Mouse (Mus musculus): Measurements from ENCODE around the gene Plscr1.

Gene Plscr1

DNA sequence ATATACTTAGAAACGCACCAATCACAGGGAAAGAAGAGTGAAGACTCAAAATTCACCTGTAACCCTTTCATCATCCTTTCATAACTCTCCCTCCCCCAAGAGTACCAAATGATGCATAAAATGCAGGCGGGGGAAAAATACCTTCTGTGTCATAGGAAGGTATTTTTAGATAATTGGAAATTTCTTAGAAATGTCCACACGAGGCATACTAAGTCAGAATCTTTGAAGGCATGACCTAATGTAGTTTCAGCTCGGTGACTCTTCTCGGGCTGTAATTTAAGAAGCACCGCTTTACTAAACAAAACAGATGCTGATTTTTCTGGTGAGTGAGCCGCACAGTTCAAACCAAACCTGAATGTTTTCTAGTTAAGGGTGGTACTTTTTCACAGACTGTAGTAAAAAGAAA is at the start of gene Plscr1:
Gene Plscr1 (plus strand): TSS at position 304 of the 406 bp plus-strand sequence.
- peak; percentile 8 for DNase-seq (ENCODE audit: low read depth, low spot score)

DNA sequence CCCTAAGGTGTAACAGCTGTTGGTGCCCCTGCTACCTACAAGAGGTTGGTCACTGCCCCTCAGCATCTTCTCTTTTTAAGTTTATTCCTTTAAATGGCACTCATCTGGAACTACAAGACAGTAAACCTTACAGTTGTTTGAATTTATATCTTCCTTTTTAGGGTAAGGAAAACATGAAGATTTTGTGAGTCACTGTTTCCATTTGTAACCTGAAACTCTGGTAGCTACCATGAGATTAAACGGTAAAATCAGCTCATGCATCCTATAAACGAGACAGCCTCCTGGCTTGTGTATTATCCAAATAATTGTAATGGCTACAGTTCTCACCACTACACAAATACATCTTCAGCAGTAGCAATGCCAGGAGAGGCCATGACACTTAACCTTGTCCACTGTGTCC is 45.2 kb upstream of the Plscr1 start:
- DNase-seq (ENCODE audit: low read depth, low spot score): peak; percentile 23

DNA sequence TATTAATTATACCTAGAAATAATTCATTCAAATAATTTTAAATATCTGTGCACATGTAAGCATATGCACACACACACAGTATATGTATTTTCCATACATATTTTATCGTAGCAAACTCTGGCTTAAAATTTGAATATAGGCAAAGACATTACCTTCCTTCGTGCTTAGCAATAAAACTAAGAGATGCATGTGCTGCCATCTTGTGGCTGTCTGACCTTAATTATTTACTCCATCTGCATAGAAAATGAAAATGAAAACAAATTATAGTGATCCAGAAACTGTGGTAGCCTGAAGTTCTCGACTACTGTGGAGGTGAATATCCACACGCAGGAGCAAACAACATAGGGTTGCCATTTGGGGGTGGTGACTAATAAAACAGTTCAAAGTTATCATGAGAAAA is 42.2 kb upstream of the Plscr1 start:
- peak; percentile 24 for DNase-seq (ENCODE audit: low read depth, low spot score)

DNA sequence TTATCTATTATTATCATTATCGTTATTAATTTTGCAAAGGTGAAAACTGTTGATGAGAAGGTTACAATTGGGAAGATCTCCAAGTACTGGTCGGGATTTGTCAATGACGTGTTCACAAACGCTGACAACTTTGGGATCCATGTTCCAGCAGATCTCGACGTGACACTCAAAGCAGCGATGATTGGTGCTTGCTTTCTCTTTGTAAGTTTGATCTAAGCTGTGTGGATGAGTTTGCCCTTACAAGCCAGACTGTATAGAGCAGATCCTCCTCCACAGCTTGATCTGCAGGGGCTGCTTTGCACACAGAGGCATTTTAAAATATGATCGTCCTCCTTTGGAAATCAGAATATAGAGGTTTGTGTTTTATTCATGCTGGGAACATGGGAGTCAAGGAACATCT is 41.8 kb upstream of the Plscr1 start:
- no peak for DNase-seq (ENCODE audit: low read depth, low spot score)

DNA sequence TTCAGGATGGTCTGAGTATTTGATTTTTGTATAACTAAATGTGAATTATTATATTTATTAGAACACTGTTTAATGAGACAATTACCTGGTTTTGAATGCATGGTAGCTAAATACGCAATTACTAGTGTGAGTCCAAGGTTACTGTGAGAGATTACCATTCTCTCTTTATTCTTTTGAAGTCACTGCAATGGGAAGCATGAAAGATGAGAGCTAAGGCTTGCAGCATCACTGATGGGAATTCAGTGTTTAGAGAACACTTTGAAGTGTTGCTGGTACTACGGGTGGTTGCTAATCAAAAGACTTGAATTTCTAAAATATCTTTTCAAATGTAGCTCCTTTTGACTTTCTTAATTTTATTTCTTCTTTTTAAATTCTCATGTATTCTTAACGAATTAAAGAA is 39.7 kb upstream of the Plscr1 start:
- no peak for DNase-seq (ENCODE audit: low read depth, low spot score)

DNA sequence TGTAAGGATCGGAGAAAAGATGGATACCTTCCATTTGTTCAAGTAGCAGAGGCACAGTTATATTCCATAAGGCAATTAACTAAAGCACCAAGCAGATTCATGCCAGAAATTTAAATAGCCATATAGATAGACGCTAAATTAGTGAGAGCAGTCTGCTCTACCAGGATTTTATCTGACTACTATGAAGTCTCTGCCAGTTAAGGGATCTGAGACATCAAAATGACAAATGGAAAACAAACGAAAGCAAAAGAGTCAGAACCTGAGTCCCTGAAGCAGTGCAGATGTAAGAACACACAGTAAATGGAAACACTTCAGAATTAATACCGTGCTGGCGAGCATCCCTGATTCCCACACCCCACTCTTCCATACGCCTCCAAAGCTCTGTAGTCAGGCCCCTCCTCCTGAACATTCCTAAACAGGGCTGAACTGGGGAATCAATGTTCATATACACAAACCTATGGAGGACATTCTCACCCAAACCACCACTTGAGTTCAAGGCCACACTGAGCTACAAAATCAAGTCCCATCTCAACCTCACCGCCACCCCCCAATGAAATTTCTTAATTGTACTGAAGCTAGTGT is 39.1 kb upstream of the Plscr1 start:
- DNase-seq (ENCODE audit: low read depth, low spot score): no peak

DNA sequence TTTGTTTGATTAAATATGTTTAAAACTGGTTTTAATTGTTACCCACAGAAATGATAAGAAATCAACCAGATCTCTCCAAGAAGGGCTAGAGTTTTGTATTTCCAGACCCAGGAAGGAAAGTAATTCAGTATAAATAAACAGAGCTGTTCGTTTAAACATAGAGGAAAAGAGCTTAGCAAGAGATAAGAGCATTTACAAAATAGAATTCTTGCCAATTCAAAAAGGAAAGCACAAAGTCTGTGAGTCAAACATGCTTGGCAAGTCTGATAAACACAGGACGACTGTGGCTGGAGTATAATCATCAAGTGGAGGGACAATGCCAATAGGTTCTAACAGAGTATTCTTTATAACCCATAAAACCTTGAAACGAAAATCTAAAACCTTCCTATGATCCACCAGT is 38.5 kb upstream of the Plscr1 start:
- DNase-seq (ENCODE audit: low read depth, low spot score): no peak

DNA sequence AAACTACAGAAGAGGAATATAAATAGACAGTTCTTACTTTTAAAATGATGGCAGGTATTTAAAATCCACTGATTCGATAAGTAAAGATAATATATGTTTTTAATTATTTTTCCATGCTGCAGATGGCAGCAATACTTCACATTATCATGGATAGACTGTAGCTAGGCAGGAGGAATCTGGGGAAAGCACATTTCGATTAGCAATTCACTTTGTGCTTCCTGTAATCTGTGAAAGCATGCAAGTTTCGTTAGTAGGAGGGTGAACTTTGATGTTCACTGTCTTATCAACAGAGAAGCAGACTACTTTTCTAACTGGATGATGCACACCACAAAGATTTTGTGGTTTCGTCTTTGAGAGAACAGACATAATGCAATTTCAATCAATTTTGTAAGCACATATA is 32.1 kb upstream of the Plscr1 start:
- no peak for DNase-seq (ENCODE audit: low read depth, low spot score)

DNA sequence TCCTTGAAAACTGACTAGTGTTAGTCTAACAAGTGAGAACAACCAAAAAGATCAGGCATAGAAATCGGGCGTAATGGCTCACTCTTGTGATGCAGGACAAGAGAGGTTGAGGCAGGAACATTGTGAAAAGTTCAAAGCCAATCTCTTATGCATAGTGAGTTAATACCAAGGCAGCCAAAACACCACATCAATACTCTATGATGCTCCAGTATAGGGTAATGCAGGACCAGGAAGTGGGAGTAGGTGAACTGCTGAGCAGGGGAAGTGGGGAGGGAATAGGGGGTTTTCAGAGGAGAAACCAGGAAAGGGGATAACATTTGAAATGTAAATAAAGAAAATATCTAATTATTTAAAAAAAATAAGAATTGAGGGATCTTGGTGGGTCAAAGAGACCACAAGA is 31.7 kb upstream of the Plscr1 start:
- DNase-seq (ENCODE audit: low read depth, low spot score): no peak

DNA sequence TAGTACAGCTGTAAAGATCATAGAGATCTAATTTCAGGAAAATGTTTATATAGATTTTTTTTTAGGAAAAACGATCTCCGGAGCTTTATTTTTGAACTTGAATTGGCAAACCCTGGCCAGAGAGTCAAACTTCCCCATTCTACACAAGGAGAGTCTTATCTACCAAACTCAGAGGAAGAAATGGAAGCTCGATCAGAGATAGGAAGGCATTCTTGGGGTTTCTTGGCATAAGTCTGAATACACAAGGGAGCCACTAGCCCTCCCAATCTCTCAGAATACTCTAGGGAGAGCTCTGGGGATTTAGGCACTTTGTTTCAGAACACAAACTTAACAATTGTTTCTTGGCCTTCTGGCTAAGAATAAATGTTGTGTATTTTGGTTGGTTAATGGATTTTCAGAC is 29.4 kb upstream of the Plscr1 start:
- no peak for DNase-seq (ENCODE audit: low read depth, low spot score)

DNA sequence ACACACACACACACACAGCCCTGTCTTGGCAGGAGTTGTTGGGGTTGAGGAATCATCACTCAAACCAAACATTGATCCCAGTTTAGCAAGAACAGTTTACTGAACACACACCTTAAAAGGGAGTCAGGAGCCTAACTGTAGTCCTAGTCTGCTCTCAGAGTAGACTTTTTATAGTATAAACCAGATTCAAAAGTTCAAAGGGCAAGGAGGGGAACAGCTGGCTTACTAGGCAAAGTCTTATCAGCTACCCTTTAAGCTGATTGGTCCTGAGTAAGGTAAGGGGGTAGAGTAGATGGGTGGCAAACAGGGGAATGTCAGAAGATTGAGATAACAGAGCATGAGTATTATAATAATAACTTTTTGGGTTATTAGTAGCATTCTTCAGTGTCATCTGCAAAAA is 28.1 kb upstream of the Plscr1 start:
- DNase-seq (ENCODE audit: low read depth, low spot score): no peak

DNA sequence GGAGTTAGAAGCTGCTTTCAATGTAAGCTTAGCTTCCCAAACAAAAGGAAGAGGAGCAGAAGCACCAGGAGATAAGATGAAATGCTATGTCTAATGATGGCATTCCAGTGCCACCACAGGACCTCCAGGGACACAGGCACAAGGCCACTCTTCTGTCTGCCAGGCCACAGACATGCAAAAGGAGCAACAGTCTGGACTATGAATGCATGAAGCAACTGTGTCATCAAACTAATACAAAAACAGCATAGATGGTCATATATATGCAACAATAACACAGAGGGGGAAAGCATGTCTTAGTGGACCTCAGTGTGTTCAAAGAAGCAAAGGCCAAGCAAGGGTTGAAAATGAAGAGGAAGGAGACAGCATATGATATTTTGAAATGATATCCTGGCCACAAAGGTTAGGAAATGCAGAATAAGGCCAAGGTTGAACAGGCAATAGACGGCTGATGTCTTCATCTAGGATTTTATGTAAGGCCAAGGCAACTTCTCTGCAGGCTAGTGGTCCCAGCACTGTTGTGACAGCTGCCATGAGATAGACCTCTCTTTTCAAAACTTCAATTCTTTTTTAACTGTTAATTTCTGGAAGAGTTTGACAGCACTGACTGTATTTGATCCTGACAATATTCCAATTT is 24.8 kb upstream of the Plscr1 start:
- no peak for DNase-seq (ENCODE audit: low read depth, low spot score)

DNA sequence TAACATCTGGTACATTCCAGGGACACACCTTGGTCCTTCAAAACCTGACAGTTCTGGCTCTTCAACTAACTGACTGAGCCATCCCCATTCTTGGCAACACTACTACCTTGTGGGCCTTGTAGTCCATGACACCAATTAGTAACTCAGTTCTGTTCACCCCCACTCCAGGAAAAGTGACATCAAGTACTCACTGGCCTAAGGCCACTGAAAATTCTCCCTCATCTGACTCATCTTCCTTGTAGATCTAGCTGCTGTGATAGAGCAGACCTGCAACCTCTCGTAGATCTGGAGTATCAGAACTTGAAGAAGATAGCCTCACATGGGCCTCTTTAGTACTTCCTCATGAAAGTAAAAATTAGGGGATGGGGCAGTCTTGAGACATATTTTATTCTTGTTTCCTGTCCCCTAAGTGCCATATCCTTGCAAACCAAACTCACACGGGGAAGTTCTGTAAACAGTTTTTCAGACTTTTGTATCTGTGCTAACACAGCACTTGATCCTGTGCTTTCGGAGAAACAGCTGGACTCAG is 23.4 kb upstream of the Plscr1 start:
- no peak for DNase-seq (ENCODE audit: low read depth, low spot score)

DNA sequence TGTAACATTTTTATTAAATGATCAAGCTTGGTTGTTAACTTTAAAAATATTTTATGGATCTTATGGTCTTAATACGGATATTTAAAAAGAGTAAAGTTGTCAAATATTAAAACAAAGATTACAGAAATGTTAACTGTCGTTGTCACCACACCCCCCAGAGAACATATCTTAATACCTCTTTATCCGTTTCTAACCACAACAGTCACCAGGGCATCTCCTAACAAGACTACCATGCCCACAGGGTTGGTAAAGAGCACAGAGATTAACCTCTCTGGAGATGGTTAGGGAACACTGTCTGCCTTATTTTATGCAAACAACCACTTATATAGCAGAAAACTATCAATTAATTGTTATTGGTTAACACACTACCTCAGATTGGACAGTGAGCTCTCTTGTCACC is 22.8 kb upstream of the Plscr1 start:
- no peak for DNase-seq (ENCODE audit: low read depth, low spot score)

DNA sequence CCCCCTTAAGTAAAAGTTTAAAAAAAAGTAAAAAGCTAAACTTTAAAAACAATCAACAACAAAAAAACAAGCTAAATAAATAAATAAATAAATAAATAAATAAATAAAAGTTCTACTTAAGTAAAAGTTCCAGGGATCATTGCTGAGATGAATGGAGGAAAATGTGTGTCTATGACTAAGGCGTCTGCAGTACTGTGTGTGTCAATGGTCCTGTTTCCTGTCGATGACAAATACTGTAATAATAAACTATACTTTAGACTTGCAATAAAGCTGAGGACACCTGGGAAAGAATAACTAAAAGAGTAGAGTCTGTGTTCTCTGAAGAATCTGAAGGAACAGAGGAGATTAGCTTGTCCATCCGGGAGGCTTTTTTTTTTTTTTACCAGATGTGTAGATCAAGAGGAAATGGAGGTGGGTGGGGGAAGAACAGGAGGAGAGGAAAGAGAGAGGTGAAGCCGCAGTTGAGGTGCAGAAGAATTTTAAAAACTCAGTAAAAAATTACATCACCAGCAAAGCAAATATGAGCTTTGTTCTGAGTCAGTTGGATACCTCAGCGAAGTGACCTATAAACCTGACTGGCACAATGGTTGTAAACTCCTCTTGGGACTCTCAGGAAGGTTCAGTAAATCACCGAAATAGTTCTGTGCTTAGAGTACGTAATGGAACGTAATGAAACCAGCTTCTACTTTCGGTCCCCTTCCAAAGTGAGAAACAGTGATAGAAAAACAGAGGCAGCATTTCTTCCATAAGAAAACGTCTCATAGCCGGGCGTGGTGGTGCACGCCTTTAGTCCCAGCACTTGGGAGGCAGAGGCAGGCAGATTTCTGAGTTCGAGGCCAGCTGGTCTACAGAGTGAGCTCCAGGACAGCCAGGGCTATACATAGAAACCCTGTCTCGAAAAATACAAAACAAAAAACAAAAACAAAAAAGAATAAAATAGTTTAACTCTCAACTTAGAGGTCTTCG is 20.4 kb upstream of the Plscr1 start:
- no peak for DNase-seq (ENCODE audit: low read depth, low spot score)

DNA sequence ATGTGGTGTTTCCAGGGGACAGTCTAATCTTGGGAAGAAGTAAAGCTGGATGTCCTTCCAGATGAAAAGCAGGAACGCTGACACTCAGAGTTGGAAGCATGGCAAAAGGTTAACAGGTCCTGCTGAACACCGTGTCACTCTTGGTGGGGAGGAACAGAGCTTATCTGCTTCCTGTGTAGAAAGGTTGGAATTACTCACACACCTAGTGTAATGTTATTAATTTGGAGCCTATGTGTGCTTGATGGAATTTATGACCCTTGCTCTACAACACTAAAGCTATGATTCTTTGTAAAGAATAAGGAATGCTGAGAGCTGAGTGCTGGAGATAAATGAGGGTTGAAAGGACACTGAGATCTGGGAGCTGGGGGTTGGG is 19.7 kb upstream of the Plscr1 start:
- DNase-seq (ENCODE audit: low read depth, low spot score): peak; percentile 19

DNA sequence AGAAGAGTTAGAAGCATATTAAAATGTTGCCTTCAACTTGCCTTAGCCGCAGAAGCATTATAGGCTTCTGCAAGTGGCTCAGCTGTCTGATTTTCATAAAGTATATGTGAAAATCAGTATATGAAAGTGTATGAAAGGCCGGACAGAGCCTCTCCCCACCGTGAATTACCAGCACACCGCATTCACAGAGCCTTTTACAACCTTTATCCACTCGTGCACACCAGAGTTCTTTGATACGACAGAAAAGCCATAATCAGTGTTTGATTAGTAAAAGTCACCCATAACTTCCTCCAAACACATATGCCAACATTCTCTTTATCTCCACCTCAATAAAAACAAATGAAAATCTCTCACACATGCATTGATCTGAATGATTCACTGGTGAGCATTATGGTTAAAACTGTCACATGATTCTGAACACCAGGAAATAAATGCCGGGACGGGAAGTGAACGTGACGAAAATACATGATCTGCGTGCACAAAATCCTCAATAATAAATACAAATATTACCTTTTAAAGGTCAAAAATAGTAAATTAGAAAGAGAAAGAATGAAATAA is 14.6 kb upstream of the Plscr1 start:
- no peak for DNase-seq (ENCODE audit: low read depth, low spot score)

DNA sequence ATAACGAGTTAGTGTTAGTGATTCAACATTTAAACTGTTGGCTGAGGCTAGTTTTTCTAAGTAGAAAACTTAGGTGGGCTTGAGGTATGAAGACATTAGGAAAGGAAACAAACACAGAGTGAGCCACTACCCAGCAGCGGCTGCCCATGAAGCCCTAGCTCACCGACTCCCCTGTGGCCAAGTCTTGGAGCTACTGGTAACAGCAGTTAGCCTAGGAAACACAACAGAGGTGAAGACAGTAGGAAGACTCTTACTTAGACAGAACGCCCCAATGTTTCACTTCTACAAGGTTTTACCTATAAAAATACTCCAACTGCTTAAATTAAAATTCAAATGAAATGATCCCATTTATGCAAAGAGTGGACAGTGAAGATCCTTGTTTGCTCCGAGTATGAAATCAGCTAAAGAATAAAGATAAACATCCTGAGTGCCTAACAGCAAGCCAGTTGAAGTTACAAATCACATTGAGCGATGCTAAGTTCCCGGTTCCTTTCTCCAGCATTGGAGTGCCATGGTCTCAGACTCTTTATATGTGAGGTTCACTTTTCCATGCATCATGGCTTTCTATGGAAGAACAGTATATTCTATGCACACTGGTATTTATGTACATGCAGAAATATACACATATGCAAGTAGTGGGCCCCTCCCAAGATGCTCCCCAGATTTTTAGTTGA is 640 bp upstream of the Plscr1 start:
- no peak for DNase-seq (ENCODE audit: low read depth, low spot score)

DNA sequence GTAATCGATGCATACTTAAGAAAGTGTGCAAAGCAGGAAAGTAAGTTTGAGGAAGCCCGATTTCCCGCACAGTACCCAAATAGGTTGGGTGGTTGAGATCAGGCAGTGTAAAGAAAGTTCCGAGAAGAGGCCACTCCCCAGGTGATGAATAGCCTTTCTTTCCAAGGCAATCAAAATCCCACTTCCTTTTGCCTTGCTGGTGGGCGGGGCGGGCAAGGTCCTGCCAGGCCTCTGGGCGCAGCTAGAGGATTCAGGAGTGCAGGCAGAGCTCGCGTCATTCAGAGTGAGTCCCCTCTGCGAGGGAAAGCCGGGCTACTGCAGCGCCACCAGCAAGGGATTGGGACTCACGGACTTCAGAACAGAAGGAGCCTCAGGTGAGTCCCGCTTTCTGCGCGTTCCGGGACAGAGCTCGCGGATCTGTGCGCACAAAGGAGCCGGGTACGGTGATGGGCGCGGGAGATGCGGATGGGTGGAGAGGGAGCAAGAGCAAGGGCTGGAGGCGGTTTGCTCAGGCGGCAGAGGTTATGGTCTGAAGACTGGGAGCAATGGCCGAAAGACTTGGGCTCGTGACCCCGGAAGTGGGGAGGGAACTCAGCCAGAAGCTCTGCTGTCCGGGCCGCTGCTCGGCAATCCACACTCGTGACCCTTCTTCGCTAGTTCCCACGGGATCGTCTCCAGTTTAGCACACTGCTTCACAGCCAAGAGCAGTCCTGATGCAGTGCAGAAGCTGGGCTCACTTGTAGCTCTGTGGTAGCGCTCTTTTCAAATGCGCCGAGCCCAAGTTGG is 630 bp downstream of the Plscr1 start:
- DNase-seq (ENCODE audit: low read depth, low spot score): peak; percentile 78

DNA sequence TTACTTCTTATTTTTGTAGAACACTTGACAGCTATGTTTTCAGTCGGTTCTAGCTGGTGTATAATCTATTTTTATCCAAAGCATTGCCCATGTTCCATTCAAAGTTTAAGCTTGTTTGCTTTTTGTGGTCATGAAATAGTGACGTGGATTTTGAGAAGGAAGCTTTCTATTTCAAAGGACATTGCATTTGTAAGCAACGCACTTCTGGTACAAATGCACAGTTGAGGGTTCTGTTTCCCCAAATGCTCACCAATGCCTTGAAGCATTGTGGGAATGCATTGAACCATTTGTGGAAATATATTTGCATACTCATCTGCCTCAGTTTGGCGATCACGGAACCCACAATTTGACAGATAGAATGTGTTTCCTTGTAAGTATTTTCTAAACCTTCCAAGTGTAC is 3.2 kb downstream of the Plscr1 start:
- no peak for DNase-seq (ENCODE audit: low read depth, low spot score)

All from forelimb bud, embryonic 11.5 days (tissue).